Mouse (Mus musculus): Measurements from ENCODE around the gene Mavs. TPM values are rescaled to one million over a fixed set of nuclear protein-coding genes. Genes with fewer than 3 reads are reported as not detected.
"Not testable (repeated sequence)": the region's sequence is repeated elsewhere in the genome, so short reads cannot be mapped to it uniquely, and the experiment has no call there.

The Mavs gene
- polyA plus RNA-seq, 1 experiment from 2014 or later: 13.8 TPM

GRCm38 (mm10) chr2:131215941-131216858, 17.7 kb upstream of the Mavs start:
- Histone ChIP-seq H3K9ac (replicated peaks) (no peak overlapping the region), H3K4me1 (peaks cover 5% of the 10 kb centered on the region), H3K4me2 (replicated peaks) (no peak overlapping the region), H3K9me3 (no peaks in the 10 kb centered on the region), H3K4me3 (no peak overlapping the region), H3K27ac (replicated peaks) (no peak overlapping the region), H3K27me3 (no peaks in the 10 kb centered on the region), H3K36me3 (peaks cover 12% of the 10 kb centered on the region)
- WGBS: 93% methylated on average over 7 of the region's 7 CpGs
- no peak for ATAC-seq (ENCODE audit: low FRiP score, low read depth)

GRCm38 (mm10) chr2:131220030-131220429, 13.8 kb upstream of the Mavs start:
- H3K27ac ChIP-seq (replicated peaks): no peak overlapping the region
- no peaks in the 10 kb centered on the region for H3K36me3 ChIP-seq
- 84% methylated on average over 4 of the region's 4 CpGs for WGBS
- H3K9me3 ChIP-seq: no peaks in the 10 kb centered on the region
- H3K27me3 ChIP-seq: no peaks in the 10 kb centered on the region
- no peak overlapping the region for H3K9ac ChIP-seq (replicated peaks)
- no peak overlapping the region for H3K4me3 ChIP-seq
- ATAC-seq (ENCODE audit: low FRiP score, low read depth): no peak
- H3K4me2 ChIP-seq (replicated peaks): no peak overlapping the region
- no peaks in the 10 kb centered on the region for H3K4me1 ChIP-seq

GRCm38 (mm10) chr2:131221853-131222515, 11.9 kb upstream of the Mavs start:
- no peak overlapping the region for H3K4me3 ChIP-seq
- no peak overlapping the region for H3K9ac ChIP-seq (replicated peaks)
- H3K27me3 ChIP-seq: no peaks in the 10 kb centered on the region
- no peak overlapping the region for H3K4me2 ChIP-seq (replicated peaks)
- WGBS: 79% methylated on average over 3 of the region's 3 CpGs
- H3K36me3 ChIP-seq: no peaks in the 10 kb centered on the region
- no peak overlapping the region for H3K27ac ChIP-seq (replicated peaks)
- no peak for ATAC-seq (ENCODE audit: low FRiP score, low read depth)
- no peaks in the 10 kb centered on the region for H3K4me1 ChIP-seq
- H3K9me3 ChIP-seq: no peaks in the 10 kb centered on the region

- 65% methylated on average over 5 of the region's 5 CpGs for WGBS
- no peaks in the 10 kb centered on the region for H3K9me3 ChIP-seq
- H3K4me1 ChIP-seq: no peaks in the 10 kb centered on the region
- H3K27me3 ChIP-seq: no peaks in the 10 kb centered on the region
- no peak overlapping the region for H3K4me3 ChIP-seq
- no peak overlapping the region for H3K27ac ChIP-seq (replicated peaks)
- no peaks in the 10 kb centered on the region for H3K36me3 ChIP-seq
- ATAC-seq (ENCODE audit: low FRiP score, low read depth): no peak
- no peak overlapping the region for H3K9ac ChIP-seq (replicated peaks)
- no peak overlapping the region for H3K4me2 ChIP-seq (replicated peaks)
Observed at GRCm38 (mm10) chr2:131222562-131222961, 11.3 kb upstream of the Mavs start.

- H3K4me2 ChIP-seq (replicated peaks): no peak overlapping the region
- H3K9ac ChIP-seq (replicated peaks): no peak overlapping the region
- no peak overlapping the region for H3K4me3 ChIP-seq
- H3K27me3 ChIP-seq: no peaks in the 10 kb centered on the region
- H3K36me3 ChIP-seq: no peaks in the 10 kb centered on the region
- no peak for ATAC-seq (ENCODE audit: low FRiP score, low read depth)
- H3K4me1 ChIP-seq: no peaks in the 10 kb centered on the region
- no peaks in the 10 kb centered on the region for H3K9me3 ChIP-seq
- 59% methylated on average over 1 of the region's 1 CpGs for WGBS
- H3K27ac ChIP-seq (replicated peaks): no peak overlapping the region
Observed at GRCm38 (mm10) chr2:131223569-131223968, 10.3 kb upstream of the Mavs start.

GRCm38 (mm10) chr2:131225178-131225577, 8.7 kb upstream of the Mavs start:
- no peak for ATAC-seq (ENCODE audit: low FRiP score, low read depth)
- Histone ChIP-seq H3K4me2 (replicated peaks) (no peak overlapping the region), H3K27me3 (no peaks in the 10 kb centered on the region), H3K4me1 (no peaks in the 10 kb centered on the region), H3K9me3 (no peaks in the 10 kb centered on the region), H3K36me3 (no peaks in the 10 kb centered on the region), H3K27ac (replicated peaks) (no peak overlapping the region), H3K4me3 (no peak overlapping the region), H3K9ac (replicated peaks) (no peak overlapping the region)
- WGBS: 90% methylated on average over 6 of the region's 6 CpGs

- 80% methylated on average over 2 of the region's 2 CpGs for WGBS
- not testable (repeated sequence) for H3K27ac ChIP-seq (replicated peaks); H3K4me1 ChIP-seq; H3K27me3 ChIP-seq; H3K4me2 ChIP-seq (replicated peaks); H3K4me3 ChIP-seq; H3K36me3 ChIP-seq; H3K9ac ChIP-seq (replicated peaks); H3K9me3 ChIP-seq; ATAC-seq (ENCODE audit: low FRiP score, low read depth)
Observed at GRCm38 (mm10) chr2:131226669-131227068, 7.2 kb upstream of the Mavs start.

GRCm38 (mm10) chr2:131227243-131227642, 6.6 kb upstream of the Mavs start:
- Histone ChIP-seq H3K4me1 (no peaks in the 10 kb centered on the region), H3K4me3 (no peak overlapping the region), H3K4me2 (replicated peaks) (no peak overlapping the region), H3K27me3 (no peaks in the 10 kb centered on the region), H3K9me3 (no peaks in the 10 kb centered on the region), H3K36me3 (no peaks in the 10 kb centered on the region), H3K9ac (replicated peaks) (no peak overlapping the region), H3K27ac (replicated peaks) (no peak overlapping the region)
- ATAC-seq (ENCODE audit: low FRiP score, low read depth): no peak
- WGBS: 92% methylated on average over 3 of the region's 3 CpGs

- no peaks in the 10 kb centered on the region for H3K36me3 ChIP-seq
- H3K27ac ChIP-seq (replicated peaks): no peak overlapping the region
- no peak overlapping the region for H3K4me3 ChIP-seq
- ATAC-seq (ENCODE audit: low FRiP score, low read depth): no peak
- no peaks in the 10 kb centered on the region for H3K9me3 ChIP-seq
- no peak overlapping the region for H3K4me2 ChIP-seq (replicated peaks)
- peaks cover 19% of the 10 kb centered on the region for H3K4me1 ChIP-seq
- H3K27me3 ChIP-seq: no peaks in the 10 kb centered on the region
- no peak overlapping the region for H3K9ac ChIP-seq (replicated peaks)
- 92% methylated on average over 2 of the region's 2 CpGs for WGBS
Observed at GRCm38 (mm10) chr2:131232558-131232957, 1.3 kb upstream of the Mavs start.

- no peaks in the 10 kb centered on the region for H3K9me3 ChIP-seq
- no peaks in the 10 kb centered on the region for H3K36me3 ChIP-seq
- no peak overlapping the region for H3K27ac ChIP-seq (replicated peaks)
- H3K4me3 ChIP-seq: peak overlapping the region; percentile 55
- H3K27me3 ChIP-seq: no peaks in the 10 kb centered on the region
- peak overlapping the region; percentile 84 for H3K4me2 ChIP-seq (replicated peaks)
- 13% methylated on average over 28 of the region's 28 CpGs for WGBS
- peaks cover 19% of the 10 kb centered on the region for H3K4me1 ChIP-seq
- peak overlapping the region; percentile 62 for H3K9ac ChIP-seq (replicated peaks)
- peak; percentile 13; the same call in 1 of the 2 replicates for ATAC-seq (ENCODE audit: low FRiP score, low read depth)
Observed at GRCm38 (mm10) chr2:131234127-131234650, 326 bp downstream of the Mavs start.

- no peaks in the 10 kb centered on the region for H3K27me3 ChIP-seq
- H3K27ac ChIP-seq (replicated peaks): no peak overlapping the region
- peak overlapping the region; percentile 62 for H3K9ac ChIP-seq (replicated peaks)
- WGBS: 82% methylated on average over 7 of the region's 7 CpGs
- no peak for ATAC-seq (ENCODE audit: low FRiP score, low read depth)
- peaks cover 19% of the 10 kb centered on the region for H3K4me1 ChIP-seq
- peak overlapping the region; percentile 84 for H3K4me2 ChIP-seq (replicated peaks)
- no peak overlapping the region for H3K4me3 ChIP-seq
- H3K36me3 ChIP-seq: 0 out of 2 replicates have a peak, but pooled peaks cover 6% of the 10 kb centered on the region
- no peaks in the 10 kb centered on the region for H3K9me3 ChIP-seq
Observed at GRCm38 (mm10) chr2:131234970-131235635, 1.2 kb downstream of the Mavs start.

GRCm38 (mm10) chr2:131242180-131242579, 8.3 kb downstream of the Mavs start:
- Histone ChIP-seq H3K27ac (replicated peaks) (no peak overlapping the region), H3K36me3 (peaks cover 67% of the 10 kb centered on the region), H3K4me3 (no peak overlapping the region), H3K9ac (replicated peaks) (no peak overlapping the region), H3K4me1 (no peaks in the 10 kb centered on the region), H3K27me3 (no peaks in the 10 kb centered on the region), H3K9me3 (no peaks in the 10 kb centered on the region), H3K4me2 (replicated peaks) (no peak overlapping the region)
- ATAC-seq (ENCODE audit: low FRiP score, low read depth): no peak
